Mouse (Mus musculus) midbrain, embryonic 16.5 days (tissue): ENCODE measurements around the gene Neurl3. TPM values are rescaled to one million over a fixed set of nuclear protein-coding genes. Genes with fewer than 3 reads are reported as not detected.

Experiments used
- ATAC-seq: fragments of 200-750 bp; cut with Nextera tagmentation; 2 replicates; pipeline ENCODE4 v1.8.0; 2017; ENCODE audit warnings: moderate TSS enrichment
- H3K27ac ChIP-seq: fragments of 300-500 bp; sonication (generic); 2 replicates; pipeline ENCODE4 v1.5.1; 2014; ENCODE audit warnings: mild to moderate bottlenecking, low read length, mixed read lengths
- H3K27me3 ChIP-seq: fragments of 300-500 bp; sonication (generic); 2 replicates; pipeline ENCODE4 v1.6.1; 2014; ENCODE audit warnings: low read depth, low read length, mixed read lengths; ENCODE audit not compliant: control insufficient read depth, insufficient read depth
- H3K36me3 ChIP-seq: fragments of 300-500 bp; sonication (generic); 2 replicates; pipeline ENCODE4 v1.6.1; 2014; ENCODE audit warnings: mild to moderate bottlenecking, low read length, moderate library complexity, mixed read lengths; ENCODE audit not compliant: control insufficient read depth, insufficient read depth
- H3K4me1 ChIP-seq: fragments of 300-500 bp; sonication (generic); 2 replicates; pipeline ENCODE4 v1.6.1; 2014; ENCODE audit warnings: mild to moderate bottlenecking, low read length, mixed read lengths; ENCODE audit not compliant: control insufficient read depth, insufficient read depth
- H3K4me2 ChIP-seq: fragments of 300-500 bp; sonication (generic); 2 replicates; pipeline ENCODE4 v1.6.1; 2014; ENCODE audit warnings: mild to moderate bottlenecking, low read length, mixed read lengths
- H3K4me3 ChIP-seq: fragments of 300-500 bp; sonication (generic); 2 replicates; pipeline ENCODE4 v1.5.1; 2014; ENCODE audit warnings: low read depth, mild to moderate bottlenecking, low read length, moderate library complexity, mixed read lengths
- H3K9ac ChIP-seq: fragments of 300-500 bp; sonication (generic); 2 replicates; pipeline ENCODE4 v1.6.1; 2014; ENCODE audit warnings: low read depth, low read length, mixed read lengths
- H3K9me3 ChIP-seq: fragments of 300-500 bp; sonication (generic); replicated peaks from 2 replicates; pipeline ENCODE4 v1.6.1; 2014; ENCODE audit warnings: mild to moderate bottlenecking, low read length, mixed read lengths; ENCODE audit not compliant: control insufficient read depth, poor library complexity, severe bottlenecking
- WGBS: fragments of 180-500 bp; shearing (Covaris S2); extraction: QIAGEN DNeasy Blood & Tissue Kit; methylation state at CpG from one replicate; pipeline ENCODE4 v1.1.7; 2014; 5-methylcytosine and 5-hydroxymethylcytosine counted together
- polyA plus RNA-seq: library from polyadenylated mRNA; unstranded; fragments of >200 nt; fragmentation: Nextera tagmentation; extraction: Ambion mirVana; gene quantifications from 2 replicates; pipeline ENCODE4 v1.2.1, GENCODE M21; 2015

The Neurl3 gene
- polyA plus RNA-seq, result 1.2 and 1.5 TPM in 2 replicates

DNA sequence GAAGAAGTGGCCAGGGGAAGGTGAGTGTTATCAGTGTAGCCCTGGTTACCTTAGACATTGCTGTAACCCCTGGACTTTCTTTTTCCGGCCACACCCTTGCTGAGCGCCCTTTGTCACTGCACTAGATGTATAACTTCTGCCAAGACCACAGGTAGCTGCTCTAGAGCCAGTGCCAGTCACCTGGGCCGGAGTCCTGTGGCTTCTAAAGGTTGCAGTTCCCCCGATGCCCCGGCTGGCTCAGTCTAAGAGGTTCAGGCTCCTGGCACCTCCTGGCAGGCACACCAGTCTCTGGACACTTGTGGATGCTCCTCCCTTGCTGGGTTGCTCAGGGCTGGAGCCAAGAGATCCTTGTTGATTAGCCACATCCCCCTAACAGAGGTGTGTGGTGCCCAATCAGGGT lies at the start of gene Neurl3:
Gene Neurl3, minus strand, starts transcription at position 225 of the 400 bp plus-strand sequence.
- 91% methylated on average over 5 of the region's 5 CpGs for WGBS
- Histone ChIP-seq H3K27ac (no peak within 1 kb of the TSS), H3K4me3 (no peak within 1 kb of the TSS), H3K4me2 (no peak within 1 kb of the TSS), H3K36me3 (no peaks in the 10 kb centered on the region), H3K9me3 (no peaks in the 10 kb centered on the region), H3K9ac (no peak within 1 kb of the TSS), H3K27me3 (peaks cover 3% of the 10 kb centered on the region; the same call in 1 of the 2 replicates), H3K4me1 (no peaks in the 10 kb centered on the region; the same call in 1 of the 2 replicates)
- no peak for ATAC-seq

DNA sequence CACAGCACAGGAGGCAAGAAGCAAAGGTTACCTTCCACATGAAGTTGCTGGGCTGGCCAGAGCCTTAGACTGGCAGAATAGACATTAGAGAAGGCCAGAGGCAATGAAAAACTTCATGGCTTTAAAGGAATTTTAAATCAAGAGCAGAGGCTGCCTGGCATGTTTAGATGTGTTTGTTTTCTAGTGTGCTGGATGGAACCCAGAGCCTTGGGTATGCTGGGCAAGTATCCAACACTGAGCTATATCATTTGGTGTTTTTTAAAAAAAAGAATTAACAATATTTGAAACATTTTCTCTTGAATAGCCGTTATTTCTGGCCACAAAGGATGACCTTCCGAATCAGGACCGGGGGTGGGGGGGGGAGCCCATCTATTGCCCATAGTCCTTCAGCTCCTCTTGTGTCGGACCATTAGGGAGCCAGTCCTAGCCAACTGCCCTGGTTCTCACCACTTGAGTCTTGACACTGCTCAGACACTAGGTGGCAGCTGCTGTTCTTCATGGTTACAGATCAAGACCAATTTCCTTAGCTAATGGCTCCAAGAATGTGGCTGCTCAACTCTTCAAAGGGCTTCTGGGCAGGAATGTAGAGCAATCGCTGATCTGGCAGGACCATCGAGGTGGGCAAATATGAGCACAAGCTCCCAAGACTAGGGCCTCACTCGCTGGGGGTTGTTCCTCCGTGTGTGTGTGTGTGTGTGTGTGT lies 49.4 kb upstream of the Neurl3 start:
- Histone ChIP-seq H3K27me3 (no peaks in the 10 kb centered on the region), H3K4me3 (no peak overlapping the region), H3K36me3 (no peaks in the 10 kb centered on the region), H3K4me2 (no peak overlapping the region), H3K4me1 (no peaks in the 10 kb centered on the region), H3K27ac (no peak overlapping the region), H3K9ac (no peak overlapping the region), H3K9me3 (no peaks in the 10 kb centered on the region)
- peak; percentile 70 for ATAC-seq
- WGBS, result 63% methylated on average over 8 of the region's 8 CpGs

DNA sequence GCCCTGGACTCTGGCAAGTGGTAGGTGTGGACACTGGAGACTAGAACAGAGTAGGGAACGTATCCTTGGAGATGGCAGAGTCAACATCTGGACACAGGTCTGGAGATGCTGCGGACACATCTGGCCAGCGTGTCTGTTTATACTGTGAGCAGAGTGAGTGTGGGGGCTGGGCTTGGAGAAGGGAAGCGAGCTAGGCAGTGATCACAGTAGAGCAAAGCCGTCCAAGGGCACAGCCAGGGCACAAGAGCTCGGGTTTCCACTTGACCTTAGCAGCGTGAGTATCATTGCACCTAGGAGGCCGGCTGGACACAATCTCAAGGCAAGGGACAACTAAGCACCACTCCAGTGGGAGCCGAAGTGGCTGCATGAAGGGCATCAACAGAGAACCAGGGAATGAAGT lies 48.6 kb upstream of the Neurl3 start:
- Histone ChIP-seq H3K4me1 (no peaks in the 10 kb centered on the region), H3K4me2 (no peak overlapping the region), H3K9me3 (no peaks in the 10 kb centered on the region), H3K36me3 (no peaks in the 10 kb centered on the region), H3K27ac (no peak overlapping the region), H3K27me3 (no peaks in the 10 kb centered on the region), H3K9ac (no peak overlapping the region), H3K4me3 (no peak overlapping the region)
- 86% methylated on average over 9 of the region's 9 CpGs for WGBS
- ATAC-seq, result no peak

DNA sequence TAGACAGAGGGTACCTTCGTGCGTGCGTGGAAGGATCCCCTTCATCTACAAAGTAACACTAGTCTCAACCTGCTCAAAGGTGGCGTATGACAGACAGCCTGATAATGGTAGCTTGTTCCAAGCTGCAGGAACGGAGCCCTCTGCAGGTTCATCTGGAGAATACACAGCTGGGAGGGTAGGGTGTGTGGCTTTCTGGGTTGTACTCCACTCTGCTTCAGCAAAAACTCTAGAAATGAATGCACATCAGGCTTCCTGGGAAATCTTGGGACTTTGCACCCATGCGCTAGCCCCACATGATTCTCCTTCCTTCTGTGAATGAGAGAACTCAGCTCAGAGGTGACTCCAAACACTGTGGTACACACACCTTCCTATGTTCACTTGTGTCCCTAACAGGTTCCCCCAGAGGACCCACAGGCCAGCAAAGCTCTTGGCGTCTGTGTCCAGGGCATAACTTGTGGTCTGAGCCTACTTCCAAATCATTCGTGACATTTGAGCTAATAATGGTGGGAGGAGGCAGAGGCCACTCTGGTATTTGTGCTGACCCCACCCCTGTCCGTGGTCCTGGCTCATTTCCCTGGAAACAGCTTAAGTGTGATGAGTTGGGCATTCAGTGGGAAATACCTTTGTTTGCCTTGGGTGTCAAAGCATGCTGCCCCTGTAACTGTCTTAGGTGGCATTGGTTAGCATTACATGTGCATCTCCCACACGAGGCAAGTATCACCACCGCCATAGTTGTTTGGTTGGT lies 47.5 kb upstream of the Neurl3 start:
- no peaks in the 10 kb centered on the region for H3K36me3 ChIP-seq
- H3K27ac ChIP-seq, result no peak overlapping the region
- H3K4me1 ChIP-seq, result no peaks in the 10 kb centered on the region
- H3K9me3 ChIP-seq, result no peaks in the 10 kb centered on the region
- H3K4me2 ChIP-seq, result no peak overlapping the region
- H3K4me3 ChIP-seq, result no peak overlapping the region
- no peak for ATAC-seq
- H3K9ac ChIP-seq, result no peak overlapping the region
- H3K27me3 ChIP-seq, result no peaks in the 10 kb centered on the region
- 77% methylated on average over 11 of the region's 11 CpGs for WGBS

DNA sequence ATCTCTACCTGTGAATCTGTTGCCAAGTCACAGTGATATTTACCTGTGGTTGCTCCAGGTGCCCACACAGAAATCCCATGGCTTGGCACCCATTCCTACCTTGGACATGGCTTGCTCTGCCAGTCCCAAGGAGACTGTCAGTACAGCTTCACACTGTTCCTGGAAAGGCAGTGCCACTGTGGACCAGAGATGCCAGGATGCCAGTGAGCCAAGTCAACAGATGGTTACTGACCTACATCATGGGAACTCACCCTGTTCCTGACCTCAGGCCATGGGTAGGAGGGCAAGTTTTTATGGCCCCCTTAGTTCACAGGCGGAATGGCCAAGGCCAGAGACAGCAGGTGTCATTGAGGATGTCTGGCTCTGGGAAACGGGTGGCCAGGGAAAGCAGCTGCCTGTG lies 46.7 kb upstream of the Neurl3 start:
- 88% methylated on average over 2 of the region's 2 CpGs for WGBS
- H3K27me3 ChIP-seq, result no peaks in the 10 kb centered on the region
- H3K9ac ChIP-seq, result no peak overlapping the region
- H3K4me3 ChIP-seq, result no peak overlapping the region
- H3K27ac ChIP-seq, result no peak overlapping the region
- H3K4me1 ChIP-seq, result no peaks in the 10 kb centered on the region
- ATAC-seq, result no peak
- no peaks in the 10 kb centered on the region for H3K9me3 ChIP-seq
- no peaks in the 10 kb centered on the region for H3K36me3 ChIP-seq
- no peak overlapping the region for H3K4me2 ChIP-seq

DNA sequence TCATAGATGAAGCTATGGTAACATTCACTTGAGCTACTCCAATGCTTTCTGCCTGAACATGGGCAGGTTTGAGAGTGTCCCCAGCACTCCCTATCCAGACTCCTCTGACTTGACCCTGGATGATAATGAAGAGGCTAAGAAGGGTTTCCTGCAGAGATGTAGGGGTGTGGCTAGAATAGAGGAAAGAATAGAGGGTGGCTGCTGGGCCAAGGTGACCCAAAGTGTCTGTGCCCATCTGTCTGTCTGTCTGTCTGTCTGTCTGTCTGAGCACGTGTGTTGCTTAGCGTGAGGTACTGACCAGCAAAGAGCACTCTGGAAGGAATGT lies 41.3 kb upstream of the Neurl3 start:
- Histone ChIP-seq H3K4me1 (no peaks in the 10 kb centered on the region), H3K36me3 (no peaks in the 10 kb centered on the region), H3K9me3 (no peaks in the 10 kb centered on the region), H3K4me2 (no peak overlapping the region), H3K27ac (no peak overlapping the region), H3K9ac (no peak overlapping the region), H3K27me3 (no peaks in the 10 kb centered on the region), H3K4me3 (no peak overlapping the region)
- no peak for ATAC-seq
- 91% methylated on average over 2 of the region's 2 CpGs for WGBS

DNA sequence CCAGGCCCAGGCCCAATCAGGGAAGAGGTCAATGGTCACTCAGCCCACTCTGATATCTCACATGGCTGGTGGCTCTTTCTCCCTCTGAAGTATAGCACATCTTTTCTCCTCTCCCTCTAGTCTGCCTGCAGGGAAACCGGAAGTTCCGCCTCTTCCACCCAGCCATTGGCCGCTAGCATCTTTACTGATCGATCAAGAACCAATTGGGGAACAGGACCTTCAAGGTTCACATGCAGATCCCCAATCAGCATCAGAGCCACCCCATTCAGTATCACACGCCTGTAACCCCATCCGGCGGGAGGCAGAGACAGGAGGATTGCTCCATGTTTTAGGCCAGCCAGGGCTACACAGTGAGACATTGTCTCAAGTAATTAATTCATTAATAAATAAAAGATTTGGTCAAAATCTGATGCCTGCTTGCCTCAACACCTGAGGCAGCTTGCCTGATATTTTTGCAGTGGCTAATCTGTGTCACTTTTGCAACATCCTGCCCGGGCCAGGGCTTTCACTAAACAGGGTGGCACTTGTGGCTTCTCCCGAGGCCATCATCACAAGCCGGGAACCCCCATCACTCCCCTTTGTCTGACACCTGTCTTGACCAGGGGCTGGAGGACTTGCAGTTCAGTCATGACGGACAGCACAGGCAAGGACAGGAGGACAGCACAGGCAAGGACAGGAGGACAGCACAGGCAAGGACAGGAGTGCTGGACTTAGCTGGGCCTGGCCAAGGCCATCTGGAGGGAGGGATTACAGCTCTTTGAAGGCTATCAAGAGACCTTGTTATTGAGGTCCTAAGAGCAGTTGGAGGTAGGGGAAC lies 40.7 kb upstream of the Neurl3 start:
- H3K4me2 ChIP-seq, result no peak overlapping the region
- no peak overlapping the region for H3K27ac ChIP-seq
- no peak overlapping the region for H3K9ac ChIP-seq
- ATAC-seq, result no peak
- no peaks in the 10 kb centered on the region for H3K27me3 ChIP-seq
- H3K4me3 ChIP-seq, result no peak overlapping the region
- WGBS, result 89% methylated on average over 11 of the region's 11 CpGs
- H3K36me3 ChIP-seq, result no peaks in the 10 kb centered on the region
- no peaks in the 10 kb centered on the region for H3K4me1 ChIP-seq
- H3K9me3 ChIP-seq, result no peaks in the 10 kb centered on the region

DNA sequence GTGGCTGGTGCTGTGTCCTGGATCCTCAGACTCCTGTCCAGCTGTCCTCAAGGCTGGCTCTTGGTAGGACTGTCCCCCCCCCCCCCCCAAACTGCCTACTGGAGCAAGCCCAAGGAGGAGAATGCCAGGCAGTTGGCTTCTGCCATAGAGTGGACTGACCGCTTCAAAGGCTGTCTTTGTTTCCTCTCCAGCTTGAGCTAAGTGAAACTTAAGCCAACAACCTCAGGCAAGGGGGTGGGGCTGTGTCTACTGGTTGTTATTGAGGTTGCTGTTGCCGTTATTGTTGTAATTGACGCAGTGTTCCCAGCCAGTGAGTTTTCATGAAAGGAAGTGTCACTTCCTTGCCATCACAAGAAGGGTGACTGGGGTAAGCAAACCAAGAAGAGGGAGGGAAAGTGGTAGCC lies 35.0 kb upstream of the Neurl3 start:
- Histone ChIP-seq H3K27ac (no peak overlapping the region), H3K36me3 (no peaks in the 10 kb centered on the region), H3K27me3 (peaks cover 7% of the 10 kb centered on the region), H3K4me2 (no peak overlapping the region), H3K4me1 (peaks cover 6% of the 10 kb centered on the region; the same call in 1 of the 2 replicates), H3K4me3 (no peak overlapping the region), H3K9ac (no peak overlapping the region), H3K9me3 (no peaks in the 10 kb centered on the region)
- ATAC-seq, result no peak
- 26% methylated on average over 3 of the region's 3 CpGs for WGBS
